Mouse (Mus musculus): ENCODE data around the gene Rbm38. TPM values are rescaled to one million over a fixed set of nuclear protein-coding genes. Genes with fewer than 3 reads are reported as not detected.
A peak's percentile ranks its signal among the peaks of the same experiment; 100 is the strongest.

Rbm38 gene
- polyA plus RNA-seq, 2 experiments from 2014 or later: 154 to 186 TPM

DNA sequence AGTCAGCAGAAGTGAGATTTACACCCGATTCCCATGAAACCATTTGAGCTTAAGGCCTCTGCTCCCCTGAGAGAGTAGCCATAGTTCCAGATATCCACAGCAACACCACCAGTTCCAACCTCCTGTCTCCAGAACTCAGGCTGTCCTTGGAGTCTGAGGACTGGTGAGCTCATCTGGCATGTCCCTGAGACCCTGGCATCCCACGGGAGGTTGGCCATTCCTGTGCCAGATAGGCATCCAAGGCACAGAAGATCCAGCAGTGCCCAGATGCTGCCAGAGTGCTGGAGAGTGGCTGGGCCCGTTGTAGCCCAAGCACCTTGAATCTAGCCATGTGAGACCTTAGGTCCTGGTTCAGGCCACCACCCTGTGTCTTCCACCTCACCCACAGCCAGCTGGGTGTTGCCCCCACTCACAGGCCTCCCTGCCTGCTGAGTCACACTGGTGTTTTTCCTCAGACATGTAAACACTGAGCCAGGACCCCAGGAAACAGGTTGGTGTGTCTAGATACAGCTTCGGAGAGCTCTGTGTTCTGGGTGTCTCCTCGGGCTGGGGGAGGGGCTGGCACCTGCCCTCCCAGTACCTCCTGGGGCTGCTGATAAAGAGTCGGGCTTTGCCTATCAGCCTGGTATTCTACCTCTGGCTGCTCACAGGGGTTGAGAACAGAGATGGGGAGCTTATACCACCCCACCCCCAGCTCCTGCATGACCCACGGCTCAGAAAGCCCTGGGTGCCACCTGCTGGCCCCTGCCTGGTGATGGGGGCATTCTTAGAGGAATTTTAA lies 17.7 kb downstream of the Rbm38 start:
- ATAC-seq: peak; percentile 34

DNA sequence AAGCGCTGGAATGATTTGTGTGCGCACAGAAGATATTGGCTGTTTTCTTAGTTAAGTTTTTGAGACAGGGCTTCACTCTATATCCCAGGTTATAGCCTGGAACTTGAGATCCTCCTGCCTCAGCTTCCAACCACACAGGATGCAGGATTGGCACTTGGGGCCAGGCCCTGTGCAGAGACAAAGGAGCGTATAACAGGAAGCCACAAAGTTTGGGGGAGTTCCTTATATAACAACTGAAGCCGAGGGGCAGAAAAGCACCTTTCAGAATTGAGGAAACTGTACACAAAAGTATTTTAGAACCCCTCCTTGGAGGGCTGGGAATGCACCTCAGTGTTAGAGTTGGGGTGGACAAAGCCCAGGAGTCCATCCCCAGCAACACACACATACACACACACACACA lies 18.7 kb downstream of the Rbm38 start:
- ATAC-seq: peak; percentile 54

DNA sequence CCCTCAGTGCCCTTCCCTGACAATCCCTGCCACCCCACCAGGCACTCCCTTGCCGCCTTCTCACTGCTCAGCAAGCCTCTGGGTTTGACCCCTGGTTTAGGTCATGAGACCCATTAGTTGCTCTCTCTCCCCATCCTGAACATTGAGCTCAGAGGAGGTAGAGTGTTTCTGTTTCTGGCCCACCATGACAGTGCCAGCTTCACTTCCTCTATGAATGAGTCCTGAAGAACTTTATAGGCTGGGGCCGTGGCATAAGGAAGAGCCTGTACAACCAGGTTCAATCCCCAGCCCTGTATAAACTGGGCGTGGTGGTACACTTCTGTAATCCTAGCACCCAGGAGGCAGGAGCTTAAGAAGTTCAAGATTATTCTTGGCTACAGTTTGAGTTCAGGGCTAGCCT lies 20.5 kb downstream of the Rbm38 start:
- no peak for ATAC-seq

DNA sequence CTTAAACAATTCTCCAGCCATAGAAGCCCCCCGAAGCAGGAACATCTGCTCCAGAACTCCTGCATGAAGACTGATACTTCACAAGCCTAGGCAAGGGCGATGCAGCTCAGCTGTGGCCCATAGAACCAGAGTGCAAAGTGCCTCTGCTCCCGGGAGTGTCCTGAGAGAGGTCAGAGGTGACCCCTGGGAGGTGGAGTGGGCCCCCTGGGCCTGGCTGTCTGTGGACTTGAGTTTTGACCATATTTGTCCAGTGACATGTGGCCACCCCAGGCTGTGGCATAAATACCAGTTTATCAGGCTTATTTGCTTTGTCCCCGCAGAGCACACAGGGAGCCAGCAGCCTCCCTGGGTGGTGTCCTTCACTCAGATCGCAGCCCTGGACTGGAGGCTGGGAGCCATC lies 20.9 kb downstream of the Rbm38 start:
- no peak for ATAC-seq

DNA sequence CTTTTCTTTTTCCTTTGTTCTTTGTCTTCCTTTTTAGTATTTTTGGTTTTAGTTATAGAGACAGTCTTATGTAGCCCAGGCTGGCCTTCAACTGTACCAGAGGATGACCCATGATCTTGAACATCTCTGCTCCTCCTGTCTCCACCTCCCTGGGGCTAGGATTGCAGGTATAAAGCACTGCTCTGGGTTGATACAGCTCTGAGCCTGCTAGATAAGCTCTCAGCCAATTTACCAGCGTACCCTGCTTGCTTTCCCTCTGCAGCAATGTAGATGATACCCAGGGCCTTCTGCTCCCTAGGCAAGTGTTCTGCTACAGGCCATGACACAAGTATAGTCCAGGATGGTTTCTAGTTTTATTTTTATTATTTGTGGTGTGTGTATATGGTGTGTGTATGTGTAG lies 21.6 kb downstream of the Rbm38 start:
- no peak for ATAC-seq

DNA sequence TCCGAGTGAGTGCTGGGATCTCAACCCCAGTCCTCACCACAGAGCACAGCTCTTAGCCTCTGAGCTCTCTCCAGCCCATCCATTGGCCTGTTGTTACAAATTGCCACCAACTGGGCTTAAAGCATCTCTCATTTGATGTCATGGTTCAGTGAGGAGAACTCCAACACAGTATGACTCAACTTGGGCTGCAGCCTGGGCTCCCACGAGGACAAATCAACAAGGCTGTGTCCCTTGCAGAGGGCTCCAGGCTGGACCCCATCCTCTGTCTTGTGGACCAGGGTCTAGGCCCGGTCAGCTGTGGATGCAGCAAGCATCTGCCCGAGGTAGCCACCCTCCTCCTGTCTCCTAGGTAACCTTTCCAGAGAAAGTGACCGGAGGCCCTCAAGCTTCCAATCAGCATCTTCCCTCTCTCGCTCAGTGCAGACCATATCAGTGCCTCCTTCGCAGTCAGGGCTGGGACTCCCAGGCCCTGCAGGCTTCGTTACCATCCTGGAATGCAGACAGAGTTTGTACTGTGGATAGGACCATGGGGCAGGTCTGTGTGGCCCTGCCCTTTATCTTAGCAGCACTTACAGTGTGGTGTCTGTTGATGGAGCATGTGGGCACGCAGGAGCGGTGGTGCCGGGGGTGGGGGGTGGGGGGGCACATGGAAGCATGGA lies 22.3 kb downstream of the Rbm38 start:
- ATAC-seq: no peak

DNA sequence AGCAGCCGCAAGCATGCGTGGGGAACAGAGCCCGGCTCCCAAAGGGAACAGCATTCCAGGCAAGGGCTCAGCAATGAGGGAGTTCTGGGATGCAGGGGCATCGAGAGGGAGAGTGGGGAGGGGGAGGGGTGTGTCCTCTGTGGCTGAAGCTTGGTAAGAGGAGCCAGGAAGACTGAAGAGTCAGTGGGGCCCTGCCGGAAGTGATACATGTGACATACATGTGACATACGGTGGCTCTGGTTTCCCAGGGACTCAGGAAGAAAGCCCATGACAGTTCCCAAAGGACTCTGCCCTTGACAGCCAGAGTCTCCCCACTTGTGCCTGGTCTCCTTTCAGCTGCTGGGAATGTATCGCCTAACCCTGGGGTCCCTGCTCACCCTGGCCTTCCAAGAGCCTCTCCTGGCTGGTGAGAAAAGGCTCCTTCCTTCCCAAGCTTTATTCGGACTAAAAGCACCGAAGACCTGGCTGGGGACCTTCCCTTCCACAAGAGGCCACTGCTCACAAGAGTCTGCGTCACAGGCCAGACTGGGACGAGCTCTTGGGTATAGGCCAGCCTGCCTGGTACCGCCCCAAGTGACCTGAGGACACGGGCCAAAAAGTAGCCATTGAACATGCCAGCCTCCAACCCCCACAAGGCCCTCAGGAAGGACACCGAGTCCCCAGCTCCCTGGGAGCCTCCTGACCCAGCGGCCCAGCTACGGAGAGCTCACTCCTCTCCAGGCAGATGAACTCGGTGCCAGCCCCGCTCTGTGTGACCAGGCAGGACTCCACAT lies 24.1 kb downstream of the Rbm38 start:
- no peak for ATAC-seq

DNA sequence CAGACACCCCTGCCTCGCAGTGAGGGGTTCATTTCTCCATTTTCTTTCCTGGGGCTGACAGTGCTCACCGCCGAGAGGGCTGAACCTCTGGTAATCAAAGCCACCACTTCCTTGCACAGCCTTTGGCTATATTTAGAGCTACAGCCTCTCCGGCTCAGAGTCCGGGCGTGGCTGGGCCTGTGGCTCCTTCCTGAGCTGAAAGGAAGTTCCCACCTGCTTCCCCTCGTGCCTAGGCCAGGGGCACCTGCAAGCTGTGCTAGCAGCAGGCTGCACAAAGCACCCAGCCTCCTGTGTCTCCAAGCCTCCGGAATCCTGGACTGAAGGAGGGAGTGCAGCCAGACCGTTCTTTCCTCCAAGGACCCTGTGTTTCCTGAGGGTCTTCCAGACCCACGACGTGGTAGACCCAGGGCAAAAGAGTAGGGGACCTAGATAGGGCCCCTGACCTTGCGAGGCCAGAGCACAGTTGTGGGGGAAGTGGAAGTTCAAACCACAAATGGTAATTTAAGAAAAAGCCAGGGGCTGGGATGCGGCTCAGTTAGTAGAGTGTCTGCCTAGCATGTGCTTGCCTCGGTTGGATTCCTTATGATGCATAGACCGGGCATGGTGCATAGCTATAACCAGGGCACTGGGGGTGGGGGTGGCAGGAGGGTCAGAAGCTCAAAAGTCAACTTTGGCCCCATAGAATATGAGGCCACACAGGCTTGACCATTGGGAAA lies 26.4 kb downstream of the Rbm38 start:
- peak; percentile 88 for ATAC-seq

DNA sequence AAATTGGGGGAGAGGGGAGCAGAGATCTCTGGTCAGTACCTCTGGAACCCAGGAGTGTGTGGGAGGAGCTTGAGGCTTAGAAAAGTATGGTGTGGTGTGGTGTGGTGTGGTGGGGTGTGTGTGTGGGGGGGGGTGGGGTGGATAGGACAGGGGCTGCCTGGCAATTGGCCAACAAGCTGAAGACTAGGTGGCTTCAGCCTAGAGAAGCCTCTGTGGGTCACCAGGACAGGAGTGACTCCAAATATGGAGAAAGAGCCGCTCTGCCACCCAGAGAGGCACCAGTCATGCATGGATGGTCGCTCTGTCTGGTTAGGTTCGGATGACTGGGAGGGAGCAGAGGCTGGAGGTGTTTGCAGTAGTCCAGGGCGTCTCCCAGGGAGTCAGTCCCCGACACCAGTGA lies 27.2 kb downstream of the Rbm38 start:
- ATAC-seq: no peak

DNA sequence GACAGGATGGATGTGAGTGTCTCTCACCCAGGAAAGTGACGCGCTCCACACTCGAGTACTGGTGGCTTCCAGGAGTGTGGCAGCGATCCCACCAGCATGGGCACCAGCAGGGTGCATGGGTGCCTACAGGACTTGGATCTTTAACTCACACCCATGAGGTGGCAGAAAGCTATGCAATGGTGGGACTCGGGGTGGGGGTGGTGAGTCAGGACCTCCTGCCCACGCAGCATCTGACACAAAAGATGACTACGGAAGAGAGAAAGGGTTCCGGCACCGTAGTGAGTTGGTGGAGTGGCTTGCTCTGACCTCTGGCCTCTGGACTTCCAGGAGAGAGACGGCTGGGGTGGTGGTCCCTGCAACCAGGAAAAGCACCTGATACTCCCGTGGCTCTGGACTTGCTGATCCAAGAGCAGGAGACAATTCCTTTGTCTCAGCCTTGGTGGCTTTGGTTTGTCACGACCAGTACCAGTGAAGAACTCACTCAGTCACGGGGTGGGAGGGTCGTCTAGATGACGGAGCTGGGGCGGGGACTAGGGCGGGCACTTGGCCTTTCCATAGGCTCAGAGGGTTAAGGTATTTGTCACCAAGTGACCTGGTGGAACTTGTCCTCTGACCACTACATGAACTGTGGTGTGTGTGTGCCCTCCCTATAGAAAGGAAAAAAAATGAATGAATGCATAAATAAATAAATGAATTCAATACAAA lies 27.9 kb downstream of the Rbm38 start:
- ATAC-seq: no peak

DNA sequence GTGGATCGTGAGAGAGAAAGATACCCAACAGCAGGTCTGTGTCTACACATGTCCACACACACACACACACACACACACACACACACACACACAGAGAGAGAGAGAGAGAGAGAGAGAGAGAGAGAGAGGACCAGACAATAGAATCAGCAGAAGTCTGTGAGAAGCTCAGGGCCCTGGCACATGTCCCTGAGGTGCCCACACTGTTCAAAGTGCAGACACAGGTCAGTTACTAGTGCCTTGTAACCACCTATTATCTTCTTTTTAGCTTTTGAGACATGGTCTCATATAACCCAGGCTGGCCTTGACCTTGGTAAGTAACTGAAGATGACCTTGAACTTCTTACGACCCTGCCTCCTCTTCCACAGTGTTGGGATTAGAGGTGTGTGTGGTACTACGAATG lies 28.9 kb downstream of the Rbm38 start:
- ATAC-seq: no peak

DNA sequence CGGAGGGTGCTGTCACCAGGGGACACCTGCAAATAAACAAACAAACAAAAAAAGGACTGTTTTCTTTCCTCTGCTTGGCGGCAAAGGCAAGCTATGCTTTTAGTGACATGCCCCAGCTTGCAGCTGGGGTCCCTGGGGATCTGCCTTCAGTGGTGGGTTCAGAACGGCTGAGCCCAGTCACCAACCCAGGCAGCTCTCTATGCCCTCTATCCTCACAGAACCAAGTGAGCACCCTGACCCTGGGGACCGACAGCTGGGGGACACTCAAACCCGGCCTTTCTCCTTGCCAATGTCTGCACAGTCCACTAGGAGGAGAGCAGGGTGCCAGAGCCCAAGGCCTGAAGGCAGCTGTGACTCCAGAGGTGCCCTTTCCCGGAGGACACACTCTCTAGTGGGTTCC lies 29.5 kb downstream of the Rbm38 start:
- no peak for ATAC-seq

DNA sequence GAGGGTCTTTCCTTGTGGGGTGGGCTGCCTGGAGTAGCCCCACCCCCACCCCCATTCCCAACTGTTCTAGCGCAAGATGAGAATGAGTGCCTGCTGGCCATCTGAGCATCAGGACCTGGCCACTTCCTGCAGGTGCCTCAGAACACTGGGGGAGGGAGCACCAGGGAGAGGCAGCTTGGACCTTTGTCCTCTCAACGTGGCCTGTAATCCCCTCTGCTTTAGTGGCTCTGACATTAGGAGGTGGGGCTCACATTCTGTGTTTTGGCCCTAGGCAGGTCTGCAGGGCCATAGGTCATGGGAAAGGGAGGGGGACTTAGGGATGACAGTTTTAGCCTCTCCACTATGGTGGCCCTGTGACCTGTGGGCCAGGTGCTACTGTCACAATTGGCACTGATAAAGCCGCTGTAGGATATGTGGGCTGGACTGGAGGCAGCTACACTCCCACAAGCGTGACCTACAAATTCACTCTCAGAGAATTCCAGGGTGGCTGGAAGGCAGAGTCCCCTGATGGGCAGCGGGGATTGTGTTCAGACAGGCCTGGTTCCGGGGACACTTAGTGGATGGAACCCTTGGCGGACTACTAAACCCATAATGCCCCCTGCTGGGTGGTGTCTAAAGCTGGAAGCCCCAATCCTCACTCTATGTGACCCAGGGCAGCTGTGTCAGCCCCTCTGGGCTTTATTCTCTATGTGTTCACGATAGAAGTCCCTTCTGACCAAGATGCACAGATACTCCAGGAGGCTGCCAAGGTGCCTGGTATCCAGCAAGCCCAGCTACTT lies 30.5 kb downstream of the Rbm38 start:
- ATAC-seq: no peak

DNA sequence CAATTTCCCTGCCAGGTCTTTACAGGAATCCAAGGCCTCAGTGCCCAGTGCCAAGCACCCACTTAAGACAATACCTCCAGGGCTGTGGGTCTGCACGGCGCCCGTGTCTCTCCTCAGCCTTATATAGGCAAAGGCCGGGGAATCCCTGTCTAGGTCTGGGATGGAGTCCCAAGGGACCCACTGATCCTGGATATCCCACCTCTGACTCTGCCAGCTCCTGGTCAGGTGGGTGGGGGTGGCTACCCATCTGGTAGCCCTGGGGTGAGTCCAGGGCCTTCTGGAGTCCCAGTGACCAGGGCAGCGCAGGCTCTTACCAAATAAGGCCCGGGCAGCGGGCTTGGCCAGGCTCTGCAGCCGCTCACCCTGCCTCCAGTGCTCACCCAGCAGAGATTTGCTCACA lies 32.6 kb downstream of the Rbm38 start:
- no peak for ATAC-seq

DNA sequence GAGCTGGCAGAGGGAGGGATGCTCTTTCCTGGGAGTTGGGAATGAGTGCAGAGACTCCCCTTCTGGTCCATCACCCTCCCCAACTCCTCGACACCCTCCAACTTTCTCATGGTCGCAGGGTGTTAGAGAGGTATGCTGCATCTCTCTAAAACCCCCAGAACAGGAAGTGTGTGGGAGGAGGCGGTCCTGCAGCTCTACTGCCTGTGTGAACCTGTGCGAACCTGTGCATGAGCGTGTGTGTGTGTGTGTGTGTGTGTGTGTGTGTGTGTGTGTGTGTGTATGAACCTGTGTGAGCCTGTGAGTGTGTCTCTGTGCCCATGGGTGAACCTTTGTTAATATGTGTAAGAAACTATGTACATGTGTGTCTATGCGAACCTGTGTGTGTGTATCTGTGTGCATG lies 33.5 kb downstream of the Rbm38 start:
- ATAC-seq: peak; percentile 84

DNA sequence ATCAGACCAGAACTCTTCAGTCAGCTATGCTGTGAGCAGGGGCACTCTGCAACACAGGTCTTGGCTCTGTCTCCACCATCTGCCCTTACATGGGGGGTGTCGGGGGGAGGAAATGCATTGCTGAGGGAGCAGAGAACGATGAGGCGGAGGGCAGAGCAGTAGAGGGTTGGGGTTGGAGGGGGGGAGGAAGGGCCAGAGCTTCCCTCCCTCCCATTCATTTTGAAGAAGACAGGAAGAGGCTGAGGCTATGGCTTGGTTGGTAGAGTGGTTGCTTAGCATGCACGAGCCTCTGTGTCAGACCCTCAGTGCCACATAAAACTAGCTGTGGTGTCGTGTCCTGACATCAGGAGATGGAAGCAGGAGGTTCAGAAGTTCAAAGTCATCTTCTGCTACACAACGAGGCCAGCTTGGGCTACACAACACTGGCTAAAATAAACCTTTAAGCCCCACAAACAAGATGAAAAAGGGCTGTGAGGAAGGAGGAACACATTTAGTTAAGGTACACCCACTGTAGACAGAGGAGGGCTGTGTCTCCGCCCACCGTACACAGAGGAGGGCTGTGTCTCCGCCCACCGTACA lies 36.1 kb downstream of the Rbm38 start:
- ATAC-seq: peak; percentile 55

DNA sequence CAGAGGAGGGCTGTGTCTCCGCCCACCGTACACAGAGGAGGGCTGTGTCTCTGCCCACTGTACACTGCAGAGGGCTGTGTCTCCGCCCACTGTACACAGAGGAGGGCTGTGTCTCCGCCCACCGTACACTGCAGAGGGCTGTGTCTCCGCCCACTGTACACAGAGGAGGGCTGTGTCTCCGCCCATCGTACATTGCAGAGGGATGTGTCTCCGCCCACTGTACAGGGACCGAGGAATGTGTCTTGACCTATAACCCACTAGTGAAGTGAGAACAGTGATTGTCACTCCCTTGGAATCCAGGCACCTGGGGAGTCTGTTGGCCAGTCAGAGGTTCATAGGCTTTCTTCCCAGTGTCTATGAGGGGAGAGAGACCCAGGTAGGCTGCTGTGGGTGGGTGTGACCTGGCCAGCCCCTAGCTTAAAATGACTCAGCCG lies 36.6 kb downstream of the Rbm38 start:
- no peak for ATAC-seq

DNA sequence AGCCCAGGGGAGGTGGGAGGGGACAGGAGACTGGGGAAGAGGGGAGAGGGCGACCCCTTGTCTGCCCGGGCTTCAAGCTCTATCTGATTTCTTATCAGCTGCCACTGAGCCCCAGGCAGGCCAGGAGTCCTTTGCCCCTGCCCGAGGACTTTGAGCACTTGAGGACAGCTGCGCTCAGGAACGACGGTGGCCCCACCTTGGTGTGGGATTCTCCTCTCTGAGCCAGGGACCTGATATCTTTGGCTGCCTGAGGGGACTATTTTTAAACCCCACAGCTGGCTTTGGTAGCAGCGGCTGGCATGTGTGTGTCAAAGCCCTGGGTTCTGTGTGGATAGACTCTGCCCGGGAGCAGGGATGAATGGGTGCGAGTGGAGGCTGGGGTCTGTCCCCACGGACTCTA lies 37.3 kb downstream of the Rbm38 start:
- no peak for ATAC-seq

DNA sequence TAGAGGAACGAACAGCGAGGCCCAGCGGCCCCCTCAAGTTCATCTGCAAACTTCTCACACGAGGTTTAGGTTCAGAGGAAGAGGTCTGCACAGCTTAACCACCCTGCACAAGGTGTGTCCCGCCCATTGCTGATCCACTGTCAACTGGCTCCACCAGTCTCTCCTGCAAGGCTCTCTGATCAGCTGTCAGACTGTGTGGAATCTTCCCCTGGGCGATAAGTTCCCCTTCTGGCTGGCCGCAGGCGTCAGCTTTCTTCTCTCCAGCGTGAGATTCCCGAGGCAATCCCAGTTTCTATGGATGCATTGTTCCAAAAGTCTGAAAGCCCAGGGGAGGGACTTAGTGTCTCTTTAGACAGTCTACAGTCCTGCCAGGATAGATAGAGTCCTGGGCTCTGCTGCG lies 38.0 kb downstream of the Rbm38 start:
- no peak for ATAC-seq

DNA sequence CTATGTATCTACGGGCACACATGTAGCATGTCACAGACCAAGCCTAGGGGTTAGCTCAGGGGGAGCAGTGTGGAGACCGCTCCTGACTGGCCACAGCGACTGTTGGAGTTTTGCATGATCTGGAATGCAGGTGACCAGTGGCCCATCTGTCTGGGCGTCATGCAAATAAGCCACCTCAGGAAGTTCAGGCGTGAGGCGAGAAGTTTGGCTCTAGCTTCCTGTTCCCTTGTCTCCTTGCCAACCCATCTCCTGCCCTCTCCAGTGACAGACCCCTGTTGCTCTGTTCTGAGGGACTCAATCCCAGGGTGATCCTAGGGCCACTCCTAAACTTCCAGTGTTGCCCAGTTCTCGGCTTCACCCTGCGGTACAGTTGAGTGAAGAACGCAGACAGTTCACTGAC lies 40.2 kb downstream of the Rbm38 start:
- ATAC-seq: no peak
